Mouse (Mus musculus) ovary, adult 18-20 months (tissue): ENCODE measurements around the gene Wnt3.

ENCODE experiments used
- DNase-seq: peaks from one replicate; pipeline ENCODE4 v3.0.0; 2022; ENCODE audit warnings: low spot score, mixed read lengths

Gene Wnt3

DNA sequence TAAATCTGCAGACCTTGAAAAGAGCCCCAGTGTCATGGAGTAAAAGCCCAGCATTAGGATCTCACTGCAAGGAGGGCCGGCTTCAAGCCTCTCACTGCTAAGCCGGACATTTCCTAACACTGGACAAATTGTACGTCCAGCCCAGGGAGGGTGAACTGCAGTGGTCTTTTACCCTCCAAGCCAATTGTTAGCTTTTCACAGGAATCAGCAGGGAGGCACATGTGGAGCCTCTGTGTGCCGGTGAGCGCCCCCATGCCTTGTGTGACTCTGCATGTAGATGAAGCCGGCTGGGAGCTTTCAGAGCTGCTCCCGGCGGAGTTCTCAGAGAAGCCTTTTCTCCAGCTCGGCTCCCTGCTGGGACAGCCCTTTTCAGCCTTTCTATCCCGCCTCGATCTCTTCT lies 66.9 kb downstream of the Wnt3 start:
- no peak for DNase-seq

- DNase-seq: no peak
Measured at GRCm38 (mm10) chr11:103848287-103848686, 74.3 kb downstream of the Wnt3 start.

- no peak for DNase-seq
Measured at GRCm38 (mm10) chr11:103852590-103853283, 78.8 kb downstream of the Wnt3 start.

- no peak for DNase-seq
Measured at GRCm38 (mm10) chr11:103853284-103853920, 79.5 kb downstream of the Wnt3 start.

- no peak for DNase-seq
Measured at GRCm38 (mm10) chr11:103854294-103854693, 80.3 kb downstream of the Wnt3 start.

- no peak for DNase-seq
Measured at GRCm38 (mm10) chr11:103856641-103857040, 82.7 kb downstream of the Wnt3 start.

DNA sequence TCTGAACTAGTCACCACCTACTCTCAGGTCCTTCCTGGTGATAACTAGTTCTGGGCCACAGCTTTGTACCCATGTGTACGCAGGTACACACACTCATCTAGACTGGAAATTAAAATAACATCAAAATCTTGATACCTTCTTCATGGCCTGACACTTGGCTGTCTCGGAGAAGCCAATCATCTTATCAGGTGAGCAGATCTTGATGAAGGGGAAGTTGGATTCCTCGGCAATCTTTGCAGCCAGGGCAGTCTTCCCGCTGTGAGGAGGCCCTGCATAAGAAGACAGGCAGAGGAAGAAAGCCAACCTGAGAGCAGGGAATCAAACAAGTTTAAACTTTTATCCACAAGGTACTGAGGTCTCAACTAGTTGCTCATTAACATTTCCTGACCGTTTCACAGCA lies 84.8 kb downstream of the Wnt3 start:
- DNase-seq: no peak

- no peak for DNase-seq
Measured at GRCm38 (mm10) chr11:103859933-103860610, 86.1 kb downstream of the Wnt3 start.

DNA sequence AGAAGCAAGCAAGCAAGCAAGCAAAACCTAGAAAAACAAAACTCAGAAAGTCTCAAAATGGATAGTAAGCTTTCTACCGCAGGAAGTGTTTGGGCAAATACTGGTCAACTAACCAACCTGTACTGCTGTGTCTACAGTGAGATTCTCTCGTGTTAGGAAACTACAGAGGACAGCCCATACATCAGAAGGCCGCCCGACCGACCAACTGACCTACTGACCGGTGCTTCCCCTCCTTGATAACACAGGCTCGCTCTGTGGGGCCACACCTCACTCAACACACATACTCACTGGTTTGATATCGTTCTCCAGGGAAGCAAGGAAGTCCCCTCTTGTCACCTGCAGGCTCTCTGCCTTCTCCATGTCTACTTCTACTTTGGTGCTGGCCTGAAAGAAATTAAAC lies 89.0 kb downstream of the Wnt3 start:
- DNase-seq: no peak

GRCm38 (mm10) chr11:103864486-103864885 lies 90.5 kb downstream of the Wnt3 start:
- no peak for DNase-seq

DNA sequence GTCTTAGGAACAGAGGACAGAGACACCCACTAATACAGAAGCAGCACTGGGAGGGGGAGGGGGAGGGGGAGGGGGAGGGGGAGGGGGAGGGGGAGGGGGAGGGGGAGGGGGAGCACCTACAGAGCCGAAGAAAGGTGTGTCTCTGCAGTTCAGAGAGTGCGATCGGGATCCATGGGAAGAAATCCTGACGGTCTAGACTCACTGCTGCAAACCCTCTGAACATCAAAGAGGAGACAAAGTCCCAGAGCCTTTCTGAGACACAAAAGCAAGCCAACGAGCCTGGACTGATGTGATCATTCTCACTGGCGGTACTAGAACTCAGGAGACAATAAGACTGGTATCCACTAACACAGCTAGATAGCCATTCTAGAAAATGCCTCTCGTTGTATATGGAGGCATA lies 91.4 kb downstream of the Wnt3 start:
- no peak for DNase-seq
